Mouse (Mus musculus) liver, embryonic 14.5 days (tissue): ENCODE measurements around the gene Pck2. TPM values are rescaled to one million over a fixed set of nuclear protein-coding genes. Genes with fewer than 3 reads are reported as not detected.

Experiments
- ATAC-seq: fragments of 200-750 bp; cut with Nextera tagmentation; 2 replicates; pipeline ENCODE4 v1.8.0; 2017; ENCODE audit warnings: moderate number of reproducible peaks, mild to moderate bottlenecking, moderate library complexity; ENCODE audit not compliant: insufficient read depth
- DNase-seq, 3 experiments: peaks; one replicate each; pipeline ENCODE4 v3.0.0-alpha.2; 2012 to 2013; ENCODE audit warnings: low read depth in 3 of 3, low spot score in 3 of 3
- H3K27ac ChIP-seq: fragments of 300-500 bp; sonication (generic); 2 replicates; pipeline ENCODE4 v1.5.1; 2014; ENCODE audit warnings: moderate library complexity, mild to moderate bottlenecking, control low read depth, inconsistent platforms
- H3K27me3 ChIP-seq: fragments of 300-500 bp; sonication (generic); 2 replicates; pipeline ENCODE4 v1.6.1; 2014; ENCODE audit warnings: mild to moderate bottlenecking, low read length, moderate library complexity; ENCODE audit not compliant: control insufficient read depth, insufficient read depth
- H3K36me3 ChIP-seq: fragments of 300-500 bp; sonication (generic); replicated peaks from 2 replicates; pipeline ENCODE4 v1.6.1; 2014; ENCODE audit warnings: low read depth; ENCODE audit not compliant: control insufficient read depth, insufficient read depth
- H3K4me1 ChIP-seq, 2 experiments: fragments of 200-500 bp in 1 of 2; fragments of 300-500 bp in 1 of 2; sonication (generic) in 1 of 2; replicated peaks; 2 replicates each; pipeline ENCODE4 v1.6.1; 2012 to 2014; ENCODE audit warnings: antibody characterized with exemption in 1 of 2, inconsistent platforms in 1 of 2, low read length in 1 of 2; ENCODE audit not compliant: control insufficient read depth in 2 of 2, insufficient read depth in 2 of 2
- H3K4me2 ChIP-seq: fragments of 300-500 bp; sonication (generic); 2 replicates; pipeline ENCODE4 v1.6.1; 2014; ENCODE audit warnings: low read depth, mild to moderate bottlenecking, control low read depth, moderate library complexity
- H3K4me3 ChIP-seq, 2 experiments: fragments of 200-500 bp in 1 of 2; fragments of 300-500 bp in 1 of 2; sonication (generic) in 1 of 2; 2 replicates each; pipeline ENCODE4 v1.5.1; 2012 to 2014; ENCODE audit warnings: low read depth in 2 of 2, low read length in 2 of 2, mild to moderate bottlenecking in 2 of 2, control low read depth in 1 of 2, inconsistent platforms in 1 of 2, moderate library complexity in 1 of 2; ENCODE audit not compliant: insufficient read depth in 1 of 2
- H3K9ac ChIP-seq: fragments of 300-500 bp; sonication (generic); replicated peaks from 2 replicates; pipeline ENCODE4 v1.6.1; 2014; ENCODE audit warnings: mild to moderate bottlenecking, control low read depth, moderate library complexity
- H3K9me3 ChIP-seq: fragments of 300-500 bp; sonication (generic); 2 replicates; pipeline ENCODE4 v1.6.1; 2016; ENCODE audit warnings: low read length, mixed read lengths; ENCODE audit not compliant: control insufficient read depth
- CTCF ChIP-seq: IDR thresholded peaks from 2 replicates; pipeline ENCODE4 v1.5.1; 2016; ENCODE audit warnings: antibody characterized with exemption, low read depth, control low read depth
- EP300 ChIP-seq: IDR thresholded peaks from 2 replicates; pipeline ENCODE4 v1.6.1; 2016; ENCODE audit warnings: antibody characterized with exemption, low read depth
- whole genome bisulfite sequencing: fragments of 180-500 bp; shearing (Covaris S2); extraction: QIAGEN DNeasy Blood & Tissue Kit; methylation state at CpG from one replicate; pipeline ENCODE4 v1.1.7; 2014; ENCODE audit not compliant: insufficient replicate concordance; 5-methylcytosine and 5-hydroxymethylcytosine counted together
- polyA plus RNA-seq, 2 experiments: library from polyadenylated mRNA; depleted of rRNA in 1 of 2; stranded (reverse) in 1 of 2; unstranded in 1 of 2; fragments of >200 nt; fragmentation: Nextera tagmentation in 1 of 2; extraction: Ambion mirVana in 1 of 2; gene quantifications; 2 replicates each; pipeline versions ENCODE4 v1.2.1 to v1.2.3; 2012 to 2014

Gene Pck2
- polyA plus RNA-seq, 2 experiments = 15.6 to 21.9 TPM

DNA sequence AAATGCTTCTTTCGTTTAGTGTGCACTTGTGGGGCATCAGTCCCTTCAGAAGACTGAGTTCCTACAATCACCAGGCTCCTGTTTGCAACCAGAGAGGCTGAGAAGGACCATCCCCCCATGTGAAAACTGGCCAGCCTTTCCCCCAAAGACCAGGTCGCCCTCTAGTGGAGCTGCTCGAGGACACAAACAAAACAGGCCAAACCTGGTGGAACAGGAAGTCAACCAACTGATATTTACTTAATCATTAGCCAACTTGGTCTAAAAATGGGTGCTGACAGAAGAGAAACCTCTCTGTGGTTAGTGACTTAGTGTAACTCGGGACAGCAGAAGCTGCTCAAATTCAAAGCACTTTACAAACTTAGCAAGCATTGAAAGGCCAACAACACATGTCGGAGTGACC is 16.9 kb downstream of the Pck2 start:
- Histone ChIP-seq H3K27ac (peak overlapping the region; percentile 65), H3K9me3 (no peaks in the 10 kb centered on the region), H3K4me3 (no peak overlapping the region), H3K9ac (no peak overlapping the region), H3K27me3 (no peaks in the 10 kb centered on the region), H3K4me1 (peaks cover 33 to 41% of the 10 kb centered on the region in 2 experiments), H3K4me2 (0 out of 2 replicates have a peak overlapping the region, but pooled peaks have one; percentile 26), H3K36me3 (no peaks in the 10 kb centered on the region)
- ATAC-seq = no peak
- 18% methylated on average over 5 of the region's 5 CpGs for WGBS
- peak; percentile 66 to 73 (median 67) for DNase-seq
- TF ChIP-seq EP300 = 0 out of 2 replicates have a peak, but pooled peaks have one; percentile 10
- peak; percentile 96 for TF ChIP-seq CTCF

DNA sequence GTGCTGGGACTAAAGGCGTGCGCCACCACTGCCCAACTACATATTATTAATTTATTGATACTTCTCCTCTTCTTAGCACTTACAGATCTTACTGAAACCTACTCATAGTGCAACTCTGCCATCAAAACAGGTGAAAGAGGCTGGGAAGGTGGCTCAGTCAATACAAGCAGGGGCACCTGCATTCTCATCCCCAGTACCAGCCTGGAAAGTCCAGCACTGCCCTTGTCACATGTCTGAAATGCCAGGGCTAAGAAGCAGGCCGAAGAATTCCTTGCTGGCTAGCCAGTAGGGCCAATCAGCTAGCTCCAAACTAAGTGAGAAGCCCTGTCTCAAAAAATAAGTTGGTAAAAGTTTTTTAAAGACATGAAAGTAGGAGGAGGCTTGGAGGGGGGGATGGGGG is 17.5 kb downstream of the Pck2 start:
- DNase-seq (no peak), ATAC-seq (no peak)
- Histone ChIP-seq H3K9ac (peak overlapping the region; percentile 35; the same call in 1 of the 2 replicates), H3K9me3 (no peaks in the 10 kb centered on the region), H3K36me3 (no peaks in the 10 kb centered on the region), H3K27me3 (no peaks in the 10 kb centered on the region), H3K4me3 (no peak overlapping the region), H3K27ac (peak overlapping the region; percentile 94), H3K4me1 (peaks cover 33 to 42% of the 10 kb centered on the region in 2 experiments), H3K4me2 (no peak overlapping the region)
- 83% methylated on average over 3 of the region's 3 CpGs for WGBS
- TF ChIP-seq EP300 = 0 out of 2 replicates have a peak, but pooled peaks have one; percentile 0
- no peak for TF ChIP-seq CTCF

- 28% methylated on average over 6 of the region's 6 CpGs for WGBS
- TF ChIP-seq EP300 (peak; percentile 95), CTCF (no peak)
- Histone ChIP-seq H3K4me2 (peak overlapping the region; percentile 97), H3K4me1 (peaks cover 33 to 42% of the 10 kb centered on the region in 2 experiments), H3K4me3 (peak overlapping the region; percentile 83; a peak in 3 of 4 replicates), H3K27me3 (no peaks in the 10 kb centered on the region), H3K36me3 (peaks cover 3% of the 10 kb centered on the region), H3K9me3 (no peaks in the 10 kb centered on the region), H3K27ac (peak overlapping the region; percentile 94), H3K9ac (peak overlapping the region; percentile 98)
- peak; percentile 21 for ATAC-seq
- DNase-seq = peak; percentile 73 to 80 (median 74)
Measured at GRCm38 (mm10) chr14:55558740-55559448, 18.8 kb downstream of the Pck2 start.

DNA sequence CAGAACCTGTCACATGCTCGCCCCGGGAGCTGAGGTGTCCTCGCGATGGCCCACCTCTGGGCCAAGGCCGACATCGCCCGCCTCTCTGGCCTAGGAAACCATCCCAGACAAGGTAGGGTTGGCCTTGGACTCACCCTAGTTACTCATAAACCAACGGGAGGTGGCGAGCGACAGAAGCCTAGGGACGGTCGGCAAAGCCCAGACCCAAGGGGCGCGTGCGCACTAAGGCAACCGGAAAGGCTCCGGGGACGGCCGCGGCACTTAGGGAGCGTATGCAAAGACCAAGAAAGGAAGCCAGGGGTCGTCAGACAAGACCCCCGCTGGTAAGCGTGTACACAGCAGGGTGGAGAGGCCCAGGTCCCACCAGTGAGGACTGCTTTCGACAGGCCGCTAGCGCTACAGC is 19.7 kb downstream of the Pck2 start, which contains the start of gene Dcaf11:
Gene Dcaf11 (plus strand): TSS at position 208 of the 403 bp plus-strand sequence.
- peak; percentile 86 to 89 (median 86) for DNase-seq
- Histone ChIP-seq H3K9ac (peak within 1 kb of the TSS; percentile 98), H3K27ac (peak within 1 kb of the TSS; percentile 94), H3K36me3 (peaks cover 10% of the 10 kb centered on the region), H3K27me3 (no peaks in the 10 kb centered on the region), H3K4me3 (peak within 1 kb of the TSS; percentile 83), H3K9me3 (no peaks in the 10 kb centered on the region), H3K4me1 (peaks cover 29 to 42% of the 10 kb centered on the region in 2 experiments), H3K4me2 (peak within 1 kb of the TSS; percentile 97)
- peak; percentile 76 for ATAC-seq
- TF ChIP-seq EP300 (peak; percentile 56), CTCF (peak; percentile 63)
- WGBS = under 1% methylated on average over 27 of the region's 27 CpGs
